Mouse (Mus musculus): ENCODE results near the gene Fgfr2. TPM values are rescaled to one million over a fixed set of nuclear protein-coding genes. Genes with fewer than 3 reads are reported as not detected.
A peak's percentile ranks its signal among the peaks of the same experiment; 100 is the strongest.

The Fgfr2 gene
- polyA plus RNA-seq, 1 experiment from 2014 or later: 93.4 TPM

DNA sequence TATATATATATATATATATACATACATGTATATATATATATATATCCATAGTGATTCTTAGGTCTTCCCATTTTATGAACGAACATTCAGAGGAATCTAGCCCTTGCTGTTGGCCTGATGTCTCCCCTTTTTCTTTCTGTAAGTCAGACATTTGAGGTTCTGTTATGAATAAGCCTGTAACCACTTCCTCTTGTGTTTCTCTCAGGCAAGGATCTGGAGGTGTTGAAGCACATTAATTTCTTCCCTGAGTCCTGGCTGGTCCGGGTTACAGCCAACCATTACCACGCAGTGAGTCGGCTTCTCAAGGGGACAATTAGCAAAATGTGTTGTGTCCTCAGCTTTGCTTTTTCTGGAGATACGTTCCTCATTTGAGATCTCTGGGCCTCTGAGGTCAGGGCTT, 2304.3 kb downstream of the Fgfr2 start:
- H3K9me3 ChIP-seq (replicated peaks; ENCODE audit: control insufficient read depth, low read length): no peaks in the 10 kb centered on the region
- no peak for ATAC-seq (ENCODE audit: insufficient read depth, low FRiP score)
- no peaks in the 10 kb centered on the region for H3K36me3 ChIP-seq (ENCODE audit: control insufficient read depth, insufficient read depth, low read length)
- H3K27me3 ChIP-seq (ENCODE audit: control insufficient read depth, insufficient read depth, low read length): no peaks in the 10 kb centered on the region
- H3K9ac ChIP-seq (ENCODE audit: low read length): no peak overlapping the region
- 68% methylated on average over 5 of the region's 5 CpGs for WGBS
- no peaks in the 10 kb centered on the region; the same call in 1 of the 2 replicates for H3K4me1 ChIP-seq (ENCODE audit: control insufficient read depth, insufficient read depth, low read length)
- no peak overlapping the region for H3K4me3 ChIP-seq (replicated peaks; ENCODE audit: low read length)
- peak overlapping the region; percentile 79 for H3K27ac ChIP-seq (ENCODE audit: low read length)
- no peak overlapping the region for H3K4me2 ChIP-seq (ENCODE audit: low read depth, low read length)

DNA sequence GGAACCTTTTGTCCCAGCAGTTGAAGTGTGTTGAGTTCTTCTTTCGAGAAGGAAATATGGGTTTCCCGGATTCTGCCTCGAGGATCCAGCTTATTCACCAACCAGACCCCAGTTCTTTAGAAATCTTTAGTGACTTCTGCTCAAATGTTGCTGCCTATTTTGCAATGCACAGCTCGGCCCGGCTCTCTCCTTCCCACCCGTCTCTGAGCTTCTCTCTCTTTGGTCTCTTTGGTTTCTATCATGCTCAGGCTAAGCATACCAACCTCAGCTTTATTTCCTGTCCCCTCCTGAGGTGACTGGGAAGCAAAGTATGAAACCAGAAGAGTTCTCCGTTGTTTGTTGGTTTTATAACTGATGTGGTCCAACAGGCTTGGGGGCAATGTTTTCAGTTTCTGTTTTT, 2306.9 kb downstream of the Fgfr2 start:
- no peak overlapping the region for H3K9ac ChIP-seq (ENCODE audit: low read length)
- no peaks in the 10 kb centered on the region for H3K27me3 ChIP-seq (ENCODE audit: control insufficient read depth, insufficient read depth, low read length)
- no peak for ATAC-seq (ENCODE audit: insufficient read depth, low FRiP score)
- H3K9me3 ChIP-seq (replicated peaks; ENCODE audit: control insufficient read depth, low read length): no peaks in the 10 kb centered on the region
- H3K27ac ChIP-seq (ENCODE audit: low read length): no peak overlapping the region
- H3K36me3 ChIP-seq (ENCODE audit: control insufficient read depth, insufficient read depth, low read length): no peaks in the 10 kb centered on the region
- no peak overlapping the region for H3K4me2 ChIP-seq (ENCODE audit: low read depth, low read length)
- 79% methylated on average over 7 of the region's 7 CpGs for WGBS
- no peak overlapping the region for H3K4me3 ChIP-seq (replicated peaks; ENCODE audit: low read length)
- no peaks in the 10 kb centered on the region; the same call in 1 of the 2 replicates for H3K4me1 ChIP-seq (ENCODE audit: control insufficient read depth, insufficient read depth, low read length)

DNA sequence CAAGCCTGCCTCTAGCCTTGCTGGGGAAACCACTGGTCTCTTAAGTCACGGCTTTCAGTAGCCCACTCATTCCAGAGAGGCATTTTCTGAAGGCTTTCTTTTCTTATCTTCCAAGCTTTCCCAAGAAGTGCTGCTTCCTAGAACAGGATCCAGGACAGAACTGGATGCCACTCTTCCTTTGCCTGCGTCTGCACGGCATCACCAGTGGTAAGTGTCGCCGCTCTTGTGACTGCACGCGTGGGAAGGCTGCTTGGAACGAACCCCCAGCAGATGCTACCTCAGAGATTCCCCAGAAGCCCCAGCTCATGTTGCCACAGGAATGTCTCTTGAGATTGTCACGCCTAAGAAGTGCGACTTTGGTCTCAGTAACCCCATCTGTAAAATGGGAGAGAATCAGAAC, 2307.5 kb downstream of the Fgfr2 start:
- H3K27me3 ChIP-seq (ENCODE audit: control insufficient read depth, insufficient read depth, low read length): no peaks in the 10 kb centered on the region
- no peaks in the 10 kb centered on the region for H3K36me3 ChIP-seq (ENCODE audit: control insufficient read depth, insufficient read depth, low read length)
- H3K9me3 ChIP-seq (replicated peaks; ENCODE audit: control insufficient read depth, low read length): no peaks in the 10 kb centered on the region
- WGBS: 93% methylated on average over 10 of the region's 10 CpGs
- no peaks in the 10 kb centered on the region; the same call in 1 of the 2 replicates for H3K4me1 ChIP-seq (ENCODE audit: control insufficient read depth, insufficient read depth, low read length)
- H3K27ac ChIP-seq (ENCODE audit: low read length): no peak overlapping the region
- H3K9ac ChIP-seq (ENCODE audit: low read length): no peak overlapping the region
- no peak overlapping the region for H3K4me3 ChIP-seq (replicated peaks; ENCODE audit: low read length)
- ATAC-seq (ENCODE audit: insufficient read depth, low FRiP score): no peak
- H3K4me2 ChIP-seq (ENCODE audit: low read depth, low read length): no peak overlapping the region

DNA sequence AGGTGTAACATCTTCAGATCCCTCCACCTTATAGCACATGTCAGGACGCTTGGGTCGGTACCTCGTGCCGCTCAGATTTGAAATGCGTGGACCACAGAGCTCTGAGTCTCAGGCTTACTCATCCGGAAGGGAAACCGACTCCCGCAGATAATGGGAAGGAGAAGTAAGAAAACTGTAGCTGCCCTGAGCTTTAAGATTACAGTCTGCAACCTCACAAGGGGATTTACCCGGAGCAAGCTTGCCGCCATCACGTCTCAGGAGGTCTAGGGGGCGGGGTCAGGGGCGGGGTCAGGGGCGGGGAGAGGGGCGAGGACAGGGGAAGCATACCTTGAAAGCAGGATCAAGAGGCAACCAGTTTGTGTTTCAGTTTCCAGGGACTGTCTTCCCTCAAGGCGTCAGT, 2310.7 kb downstream of the Fgfr2 start:
- WGBS: 46% methylated on average over 16 of the region's 16 CpGs
- Histone ChIP-seq H3K9ac (ENCODE audit: low read length) (no peak overlapping the region), H3K4me1 (ENCODE audit: control insufficient read depth, insufficient read depth, low read length) (peaks cover 16% of the 10 kb centered on the region), H3K4me3 (replicated peaks; ENCODE audit: low read length) (no peak overlapping the region), H3K9me3 (replicated peaks; ENCODE audit: control insufficient read depth, low read length) (no peaks in the 10 kb centered on the region), H3K27me3 (ENCODE audit: control insufficient read depth, insufficient read depth, low read length) (no peaks in the 10 kb centered on the region), H3K36me3 (ENCODE audit: control insufficient read depth, insufficient read depth, low read length) (no peaks in the 10 kb centered on the region), H3K4me2 (ENCODE audit: low read depth, low read length) (no peak overlapping the region), H3K27ac (ENCODE audit: low read length) (no peak overlapping the region)
- no peak for ATAC-seq (ENCODE audit: insufficient read depth, low FRiP score)

DNA sequence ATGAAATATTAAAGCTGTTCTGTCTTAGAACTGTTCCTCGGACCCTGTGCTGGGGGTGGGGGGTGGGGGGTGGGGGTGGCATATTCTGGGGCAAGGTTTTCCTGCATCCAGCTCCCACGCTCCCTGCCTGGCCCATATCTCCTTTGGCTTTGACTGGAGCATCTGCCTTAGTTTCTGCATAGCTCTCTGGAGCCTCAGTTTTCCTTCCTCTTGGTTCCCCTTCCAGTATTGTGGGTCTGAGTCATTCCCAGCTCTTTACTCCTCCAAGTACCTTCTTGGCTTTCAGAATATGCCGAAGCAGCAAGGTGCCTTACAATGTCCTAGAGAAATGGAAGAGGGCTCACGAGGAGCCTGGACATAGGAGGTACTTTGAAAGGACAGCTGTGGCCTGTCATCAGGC, 2312.9 kb downstream of the Fgfr2 start:
- no peaks in the 10 kb centered on the region for H3K9me3 ChIP-seq (replicated peaks; ENCODE audit: control insufficient read depth, low read length)
- 64% methylated on average over 4 of the region's 4 CpGs for WGBS
- no peak for ATAC-seq (ENCODE audit: insufficient read depth, low FRiP score)

DNA sequence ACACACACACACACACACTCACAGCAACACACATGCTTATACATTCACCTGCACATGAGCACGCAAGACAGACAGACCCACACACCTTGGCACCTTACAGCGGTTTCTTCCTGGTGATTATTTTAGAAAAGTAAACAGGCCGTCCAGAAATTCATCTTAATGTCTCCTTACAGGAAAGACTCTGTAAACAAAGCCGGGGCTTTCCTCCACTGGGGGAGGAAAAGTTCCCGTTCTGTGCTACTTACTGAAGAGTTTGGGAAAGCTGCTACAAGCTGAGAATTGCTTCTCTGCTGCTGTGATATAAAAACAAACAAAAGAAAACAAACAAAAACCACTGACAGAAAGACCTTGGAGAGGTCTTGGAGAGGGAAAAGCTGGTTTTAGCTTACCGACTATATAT, 2314.5 kb downstream of the Fgfr2 start:
- Histone ChIP-seq H3K4me3 (replicated peaks; ENCODE audit: low read length) (no peak overlapping the region), H3K9ac (ENCODE audit: low read length) (no peak overlapping the region), H3K27ac (ENCODE audit: low read length) (peak overlapping the region; percentile 55; the same call in 1 of the 2 replicates), H3K27me3 (ENCODE audit: control insufficient read depth, insufficient read depth, low read length) (no peaks in the 10 kb centered on the region), H3K9me3 (replicated peaks; ENCODE audit: control insufficient read depth, low read length) (no peaks in the 10 kb centered on the region), H3K4me2 (ENCODE audit: low read depth, low read length) (0 out of 2 replicates have a peak overlapping the region, but pooled peaks have one; percentile 5), H3K36me3 (ENCODE audit: control insufficient read depth, insufficient read depth, low read length) (no peaks in the 10 kb centered on the region), H3K4me1 (ENCODE audit: control insufficient read depth, insufficient read depth, low read length) (peaks cover 18% of the 10 kb centered on the region)
- 12% methylated on average over 6 of the region's 6 CpGs for WGBS
- ATAC-seq (ENCODE audit: insufficient read depth, low FRiP score): no peak

More for the DNA sequence above, 2312.9 kb downstream of the Fgfr2 start:
- Histone ChIP-seq H3K9ac (ENCODE audit: low read length) (no peak overlapping the region), H3K4me3 (replicated peaks; ENCODE audit: low read length) (no peak overlapping the region), H3K27ac (ENCODE audit: low read length) (no peak overlapping the region), H3K36me3 (ENCODE audit: control insufficient read depth, insufficient read depth, low read length) (no peaks in the 10 kb centered on the region), H3K4me1 (ENCODE audit: control insufficient read depth, insufficient read depth, low read length) (peaks cover 18% of the 10 kb centered on the region), H3K4me2 (ENCODE audit: low read depth, low read length) (no peak overlapping the region), H3K27me3 (ENCODE audit: control insufficient read depth, insufficient read depth, low read length) (no peaks in the 10 kb centered on the region)

DNA sequence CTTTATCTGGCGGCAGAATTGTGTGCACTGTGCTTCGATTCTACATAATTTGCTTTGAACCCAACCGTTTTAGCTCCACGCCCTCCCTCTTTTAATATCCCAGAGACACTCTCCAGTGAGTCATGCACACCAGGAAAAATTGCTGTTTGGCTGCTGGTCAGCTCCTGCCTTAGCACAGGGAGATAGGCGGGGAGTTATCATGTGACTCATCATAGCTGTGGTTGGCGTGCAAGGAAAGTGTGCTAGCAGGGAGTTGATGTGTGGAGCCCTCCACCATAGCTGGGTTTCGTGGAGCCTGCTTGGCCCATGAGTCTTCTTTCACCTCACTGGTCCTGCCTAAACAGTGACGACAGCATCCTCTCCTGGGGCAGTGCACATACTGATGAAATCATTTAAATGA, 2315.4 kb downstream of the Fgfr2 start:
- WGBS: 40% methylated on average over 8 of the region's 8 CpGs
- peak; percentile 78 for ATAC-seq (ENCODE audit: insufficient read depth, low FRiP score)
- Histone ChIP-seq H3K27ac (ENCODE audit: low read length) (peak overlapping the region; percentile 55; the same call in 1 of the 2 replicates), H3K4me3 (replicated peaks; ENCODE audit: low read length) (no peak overlapping the region), H3K9ac (ENCODE audit: low read length) (no peak overlapping the region), H3K36me3 (ENCODE audit: control insufficient read depth, insufficient read depth, low read length) (no peaks in the 10 kb centered on the region), H3K27me3 (ENCODE audit: control insufficient read depth, insufficient read depth, low read length) (no peaks in the 10 kb centered on the region), H3K4me1 (ENCODE audit: control insufficient read depth, insufficient read depth, low read length) (peaks cover 18% of the 10 kb centered on the region), H3K4me2 (ENCODE audit: low read depth, low read length) (no peak overlapping the region), H3K9me3 (replicated peaks; ENCODE audit: control insufficient read depth, low read length) (no peaks in the 10 kb centered on the region)

DNA sequence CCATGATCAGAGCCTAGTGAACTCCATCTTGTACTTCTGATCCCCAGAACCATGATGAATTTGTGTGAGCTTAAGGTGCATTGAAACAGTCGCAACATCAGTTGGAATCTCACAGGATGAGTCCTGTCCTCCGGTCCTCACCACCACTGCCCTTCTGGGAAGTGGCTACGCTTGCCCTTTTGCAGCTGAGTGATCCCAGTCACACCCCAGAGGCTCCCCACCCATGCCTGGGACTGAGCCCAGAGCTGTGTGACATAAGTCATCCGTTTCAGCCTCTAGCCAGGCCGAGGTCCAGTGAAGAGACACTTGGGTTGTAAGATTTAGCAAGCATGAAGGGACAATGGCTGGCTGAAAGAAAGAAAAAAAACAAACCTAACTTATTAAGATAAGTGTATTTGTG, 2318.2 kb downstream of the Fgfr2 start:
- Histone ChIP-seq H3K4me2 (ENCODE audit: low read depth, low read length) (no peak overlapping the region), H3K4me3 (replicated peaks; ENCODE audit: low read length) (no peak overlapping the region), H3K9me3 (replicated peaks; ENCODE audit: control insufficient read depth, low read length) (no peaks in the 10 kb centered on the region), H3K27ac (ENCODE audit: low read length) (no peak overlapping the region), H3K27me3 (ENCODE audit: control insufficient read depth, insufficient read depth, low read length) (no peaks in the 10 kb centered on the region), H3K36me3 (ENCODE audit: control insufficient read depth, insufficient read depth, low read length) (no peaks in the 10 kb centered on the region), H3K4me1 (ENCODE audit: control insufficient read depth, insufficient read depth, low read length) (peaks cover 24% of the 10 kb centered on the region), H3K9ac (ENCODE audit: low read length) (no peak overlapping the region)
- 87% methylated on average over 5 of the region's 5 CpGs for WGBS
- ATAC-seq (ENCODE audit: insufficient read depth, low FRiP score): no peak

DNA sequence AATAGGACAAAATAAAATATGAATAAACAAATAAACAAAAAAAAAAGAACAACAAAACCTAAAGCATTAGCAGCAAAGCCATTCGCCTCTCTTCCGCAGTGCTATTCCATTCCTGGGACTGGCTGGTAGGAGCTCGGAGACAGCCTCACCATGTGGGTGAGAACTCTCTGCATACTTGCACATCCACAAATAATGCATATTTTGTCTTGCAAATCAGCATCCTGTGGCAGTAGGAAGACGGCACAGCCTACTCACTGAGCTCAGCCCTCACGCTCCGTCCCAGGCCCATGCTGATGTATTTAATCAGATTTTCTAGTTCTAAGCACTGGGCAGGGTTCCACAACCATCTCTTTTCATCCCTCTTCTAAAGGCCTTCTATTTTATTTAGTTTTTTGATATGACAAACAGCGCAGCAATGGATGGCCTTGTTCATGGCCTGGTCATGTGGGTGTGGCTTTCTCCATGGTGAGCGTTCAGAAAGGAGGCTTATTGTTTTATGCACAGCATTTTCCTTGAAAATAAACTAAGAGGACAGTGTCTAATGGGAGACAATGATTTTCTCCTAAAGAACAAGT, 2319.8 kb downstream of the Fgfr2 start:
- Histone ChIP-seq H3K9ac (ENCODE audit: low read length) (no peak overlapping the region), H3K4me1 (ENCODE audit: control insufficient read depth, insufficient read depth, low read length) (peaks cover 17% of the 10 kb centered on the region), H3K27ac (ENCODE audit: low read length) (no peak overlapping the region; the same call in 1 of the 2 replicates), H3K4me2 (ENCODE audit: low read depth, low read length) (no peak overlapping the region), H3K9me3 (replicated peaks; ENCODE audit: control insufficient read depth, low read length) (no peaks in the 10 kb centered on the region), H3K4me3 (replicated peaks; ENCODE audit: low read length) (no peak overlapping the region), H3K36me3 (ENCODE audit: control insufficient read depth, insufficient read depth, low read length) (no peaks in the 10 kb centered on the region), H3K27me3 (ENCODE audit: control insufficient read depth, insufficient read depth, low read length) (no peaks in the 10 kb centered on the region)
- 78% methylated on average over 8 of the region's 8 CpGs for WGBS
- ATAC-seq (ENCODE audit: insufficient read depth, low FRiP score): no peak

Data from stomach, embryonic 16.5 days (tissue).